Mouse (Mus musculus) liver, embryonic 14.5 days (tissue): ENCODE measurements at regions not wholly inside any gene's neighbourhood (a gene's known extent, or its start where the extent isn't known, plus 50 kb on each side); places are given as distances from the start of the nearest gene placed in this dataset.

ENCODE experiments used
- CTCF ChIP-seq: IDR thresholded peaks from 2 replicates; pipeline ENCODE4 v1.5.1; 2016; ENCODE audit warnings: antibody characterized with exemption, low read depth, control low read depth
- EP300 ChIP-seq: IDR thresholded peaks from 2 replicates; pipeline ENCODE4 v1.6.1; 2016; ENCODE audit warnings: antibody characterized with exemption, low read depth

DNA sequence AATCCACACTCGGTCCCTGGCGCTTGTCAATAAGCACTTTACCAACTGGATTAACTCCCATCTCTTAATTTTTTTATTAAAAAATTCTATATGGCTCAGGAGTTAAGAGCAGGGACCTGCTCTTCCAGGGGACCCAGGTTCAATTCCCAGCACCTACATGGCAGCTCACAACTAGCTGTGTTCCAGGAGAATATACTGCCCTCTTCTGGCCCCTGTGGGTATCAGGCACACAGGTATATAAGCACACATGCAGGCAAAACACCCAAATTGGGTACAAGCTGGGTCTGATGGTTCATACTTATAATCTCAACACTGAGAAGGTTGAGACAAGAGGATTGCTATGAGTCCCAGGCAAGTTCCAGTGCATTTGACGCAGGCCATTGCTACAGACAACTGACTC, 92.8 kb upstream of the Foxk1 start:
- TF ChIP-seq CTCF: no peak
- TF ChIP-seq EP300: no peak
